Mouse (Mus musculus) embryo, embryonic 10 days (tissue): ENCODE measurements around the gene Ltk.

ENCODE experiments used
- DNase-seq: peaks from one replicate; pipeline ENCODE4 v3.0.0-alpha.2; 2015; ENCODE audit warnings: low spot score

Gene Ltk

DNA sequence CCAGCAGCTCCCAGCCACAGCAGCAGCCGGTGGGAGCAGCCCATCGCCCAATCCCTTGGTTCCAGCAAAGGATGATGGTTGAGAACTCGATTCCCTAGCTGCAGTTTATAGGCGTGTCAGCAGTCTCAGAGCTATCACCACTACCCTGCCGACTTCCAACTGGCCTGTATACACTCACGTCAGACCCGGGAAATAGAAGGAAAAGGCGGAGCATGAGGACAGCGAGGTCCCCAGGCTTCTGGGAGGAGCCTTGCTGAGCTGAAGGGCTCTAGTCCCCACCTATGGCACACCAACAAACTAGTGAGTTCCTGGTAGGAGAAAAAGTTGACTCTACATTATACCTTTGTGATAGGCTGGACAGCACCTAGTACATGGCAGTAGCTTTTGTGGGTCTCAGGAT, at the start of gene Ltk:
Gene Ltk, minus strand, starts transcription at position 181 of the 400 bp plus-strand sequence.
- DNase-seq, result no peak

DNA sequence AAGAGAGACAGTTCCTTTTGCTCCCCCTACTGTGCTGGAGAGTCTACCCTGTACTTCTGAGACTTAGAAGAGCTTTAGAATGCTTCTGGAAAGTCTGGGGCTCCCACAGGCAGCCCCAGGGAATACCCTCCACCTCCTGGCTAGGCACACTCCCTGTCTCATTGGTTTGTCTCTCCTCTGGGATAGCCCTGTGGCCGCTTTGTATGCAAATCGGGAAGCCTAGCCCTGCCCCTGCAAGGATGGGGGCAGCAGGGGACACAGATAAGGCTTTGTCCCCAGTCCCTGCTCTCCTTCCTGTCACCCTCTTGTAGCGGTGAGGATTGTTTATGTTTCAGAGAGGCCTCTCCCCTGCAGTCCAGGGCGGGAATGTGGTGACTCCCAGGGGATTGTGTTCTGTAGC, 48.6 kb upstream of the Ltk start:
- DNase-seq, result peak; percentile 22

DNA sequence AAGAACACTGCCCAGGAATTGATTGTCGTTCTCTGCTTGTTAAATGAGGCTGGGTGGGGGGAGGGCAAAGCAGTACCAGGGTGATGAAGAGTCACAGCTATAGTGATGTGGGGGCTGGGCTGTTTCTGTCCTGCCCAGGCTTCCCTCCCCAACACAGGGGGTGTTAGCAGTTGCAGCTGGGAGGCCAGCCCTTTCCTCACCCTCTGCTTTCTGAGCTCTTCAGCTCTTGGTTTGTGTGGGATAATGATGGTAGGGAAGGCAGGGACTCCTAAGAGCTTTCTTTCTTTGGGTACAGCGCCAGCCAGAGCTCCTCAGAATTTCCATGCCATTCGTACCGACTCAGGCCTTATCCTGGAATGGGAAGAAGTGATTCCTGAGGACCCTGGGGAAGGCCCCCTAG, 48.2 kb upstream of the Ltk start:
- no peak for DNase-seq

DNA sequence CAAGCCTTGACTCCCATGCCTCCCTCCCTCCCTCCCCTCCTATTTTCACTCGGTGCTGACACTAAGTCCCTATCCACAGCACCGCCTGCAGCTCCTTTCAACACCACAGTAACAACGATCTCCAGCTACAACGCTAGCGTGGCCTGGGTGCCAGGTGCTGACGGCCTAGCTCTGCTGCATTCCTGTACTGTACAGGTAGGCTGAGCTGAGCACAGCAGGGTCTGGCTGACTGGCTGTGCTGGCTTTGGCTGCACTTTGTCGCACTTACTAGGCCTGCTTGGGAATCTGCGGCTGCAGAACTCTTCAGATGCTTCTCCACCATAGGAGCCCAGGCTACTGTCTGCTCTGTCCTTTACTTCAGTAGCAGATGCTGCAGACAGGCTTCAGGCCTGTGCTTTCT, 45.3 kb upstream of the Ltk start:
- DNase-seq, result no peak

DNA sequence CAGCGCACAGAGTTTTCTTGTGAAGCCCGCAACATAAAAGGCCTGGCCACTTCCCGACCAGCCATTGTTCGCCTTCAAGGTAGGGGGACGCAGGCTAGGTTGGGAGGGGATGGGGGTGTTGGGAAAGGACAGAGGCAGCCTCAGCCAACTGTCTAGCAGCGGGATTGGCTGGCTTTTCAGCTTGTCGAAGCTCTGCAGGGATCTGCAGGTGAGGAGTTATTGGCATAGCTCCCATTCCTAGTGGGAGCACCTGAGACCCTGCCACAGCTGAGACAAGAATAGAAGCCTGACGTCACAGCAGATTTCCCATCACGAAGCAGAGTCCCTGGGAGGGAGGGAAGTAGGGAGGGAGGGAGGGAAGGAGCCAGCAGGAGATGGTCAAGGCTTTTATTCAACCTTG, 44.5 kb upstream of the Ltk start:
- DNase-seq, result no peak

DNA sequence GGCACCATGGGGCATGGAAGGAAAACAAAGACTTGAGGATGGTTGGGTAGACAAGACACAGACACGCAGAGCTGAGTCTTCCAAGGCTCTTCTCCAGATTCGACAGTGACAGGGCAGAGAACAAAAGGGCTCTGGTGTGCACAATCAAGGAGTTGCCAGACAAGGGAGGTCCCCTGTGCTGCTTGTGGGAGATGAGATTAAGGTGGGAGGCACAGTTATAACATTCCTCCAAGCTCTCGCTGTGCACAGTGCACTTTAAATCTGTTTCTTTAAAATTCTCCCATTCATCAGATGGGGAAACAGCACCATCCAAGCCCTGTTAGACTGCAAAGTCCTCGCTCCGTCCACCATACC, 44.0 kb upstream of the Ltk start:
- no peak for DNase-seq

DNA sequence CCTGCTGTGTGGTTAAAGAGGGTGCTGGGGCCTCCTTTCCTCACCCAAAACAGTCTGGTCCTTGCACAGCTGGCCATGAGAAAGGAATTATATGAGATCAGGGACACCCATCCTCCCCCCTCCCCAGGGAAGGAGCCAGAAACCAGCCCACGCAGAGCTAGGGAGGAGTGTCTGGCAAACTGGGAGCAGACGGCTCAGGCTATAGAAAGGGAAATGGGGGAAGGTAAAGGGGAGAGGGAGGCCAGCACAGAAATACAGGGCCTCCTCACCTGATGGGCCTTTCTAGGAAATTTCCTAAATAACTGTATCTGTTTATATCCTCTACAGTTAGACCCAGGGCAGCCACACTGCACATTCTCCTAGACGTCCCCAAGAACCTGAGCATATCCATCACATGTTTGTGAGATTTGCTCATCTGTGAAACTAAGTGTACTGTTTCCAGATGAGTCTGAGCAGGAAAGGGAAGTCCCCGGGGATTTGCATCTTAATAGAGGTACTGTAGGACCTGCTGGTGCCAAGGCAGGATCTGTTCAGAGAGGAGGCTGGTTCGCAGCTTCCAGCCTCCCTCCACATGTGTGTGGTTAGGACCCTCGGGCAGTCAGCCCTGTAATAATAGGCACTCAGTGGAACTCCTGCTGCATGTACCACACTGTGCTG, 43.5 kb upstream of the Ltk start:
- DNase-seq, result no peak

DNA sequence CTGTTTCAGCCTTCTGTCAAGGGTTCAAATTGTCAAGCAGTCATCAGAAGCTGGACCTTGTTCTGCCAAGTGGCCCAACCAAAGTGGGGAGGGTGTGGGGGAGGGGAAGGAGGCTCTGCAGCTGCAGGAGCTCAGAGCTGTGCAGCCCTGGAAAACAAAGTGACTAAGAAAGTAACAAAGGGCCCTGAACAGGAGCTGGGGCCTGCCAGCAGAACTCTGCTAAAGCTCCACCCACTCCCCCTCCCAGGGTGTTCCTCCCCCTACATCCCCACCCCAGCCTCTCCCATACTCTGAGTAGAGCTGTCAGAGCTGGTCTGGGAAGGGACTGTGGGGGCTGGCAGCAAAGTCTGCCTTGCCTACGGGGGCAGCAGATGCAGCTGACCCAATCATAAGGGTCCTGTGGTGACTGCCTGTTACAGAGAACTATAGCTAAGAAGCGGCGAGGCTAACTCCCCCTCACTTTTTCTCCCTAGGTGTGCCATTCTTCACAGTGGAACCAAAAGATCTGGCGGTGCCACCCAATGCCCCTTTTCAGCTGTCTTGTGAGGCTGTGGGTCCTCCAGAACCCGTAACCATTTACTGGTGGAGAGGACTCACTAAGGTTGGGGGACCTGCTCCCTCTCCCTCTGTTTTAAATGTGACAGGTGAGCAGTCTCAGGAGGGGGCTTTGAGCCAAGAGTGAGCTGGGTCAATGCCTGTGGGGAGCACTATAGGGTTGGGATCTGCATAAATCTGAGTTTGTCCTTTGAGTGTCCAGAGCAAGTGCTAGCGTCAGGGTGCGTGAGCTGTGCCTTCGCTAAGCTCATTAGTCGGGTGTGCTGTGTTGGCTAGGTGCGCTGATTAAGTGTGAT, 42.8 kb upstream of the Ltk start:
- DNase-seq, result peak; percentile 51

DNA sequence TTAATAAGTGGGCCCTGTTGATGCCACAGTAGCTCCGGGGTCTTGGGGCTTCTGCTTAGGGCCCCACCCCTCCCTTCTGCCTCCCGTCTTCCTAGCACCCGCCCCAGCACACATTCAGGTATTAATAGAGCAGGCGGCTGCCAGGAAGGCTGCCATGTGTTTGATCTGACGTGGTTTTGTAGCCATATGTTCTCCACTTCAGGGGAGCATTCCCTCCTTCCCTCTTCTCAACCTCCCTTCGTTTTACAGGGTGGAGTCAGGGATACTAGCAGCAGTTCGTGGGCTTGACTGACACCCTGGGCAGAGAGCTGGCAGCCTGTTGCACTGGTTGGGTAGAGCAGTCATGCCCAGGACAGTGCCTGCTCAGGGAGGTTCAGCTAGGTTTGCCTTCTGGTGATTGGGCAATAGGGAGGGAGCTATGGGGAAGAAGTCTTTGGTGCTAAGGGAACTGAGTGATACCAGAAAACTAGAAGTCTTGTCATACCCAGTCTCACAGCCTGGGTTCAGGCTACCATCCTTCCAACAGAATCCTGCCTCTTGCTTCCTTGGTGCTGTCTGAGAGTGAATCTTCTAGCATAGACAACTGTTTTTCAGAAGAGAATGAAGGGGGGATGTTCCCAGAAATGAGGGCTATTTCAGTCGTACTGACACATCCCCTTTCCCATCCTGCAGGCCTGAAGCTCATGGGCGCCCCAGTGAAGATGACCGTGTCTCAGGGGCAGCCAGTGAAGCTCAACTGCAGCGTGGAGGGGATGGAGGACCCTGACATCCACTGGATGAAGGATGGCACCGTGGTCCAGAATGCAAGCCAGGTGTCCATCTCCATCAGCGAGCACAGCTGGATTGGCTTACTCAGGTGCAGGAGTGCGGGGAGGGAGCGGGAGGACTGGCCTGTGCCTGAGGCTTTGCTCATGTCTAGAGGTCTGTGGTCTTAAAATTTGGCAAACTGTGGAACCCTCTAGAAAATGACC, 40.9 kb upstream of the Ltk start:
- no peak for DNase-seq

DNA sequence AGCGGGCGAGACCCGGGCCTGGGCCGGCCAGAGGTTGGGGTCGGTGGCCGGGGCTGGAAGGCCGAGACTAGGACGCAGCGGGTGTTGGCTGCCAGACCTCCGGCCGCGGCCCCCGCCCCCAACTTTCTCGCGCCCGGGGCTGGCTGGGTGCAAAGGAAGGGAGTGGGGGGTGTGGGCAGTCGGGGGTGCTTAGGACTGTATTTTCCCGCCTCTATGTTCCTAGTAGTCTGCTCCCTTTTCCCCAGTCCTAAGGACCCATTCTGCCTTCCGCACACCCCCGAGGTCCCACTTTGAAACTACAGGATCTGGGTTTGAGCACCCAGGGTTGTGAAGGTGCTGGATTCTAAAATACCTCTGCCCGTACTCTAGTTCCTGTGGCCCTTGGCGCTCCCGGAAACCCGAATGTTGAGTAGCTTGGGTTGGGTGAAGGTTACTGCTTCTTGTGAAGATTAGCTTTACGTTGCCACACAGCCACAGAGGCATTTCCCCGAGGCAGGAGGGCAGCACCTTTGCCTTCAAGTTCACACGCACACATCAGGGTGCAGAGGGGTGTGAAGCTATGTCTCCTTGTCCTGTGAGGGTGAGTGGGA, 39.8 kb upstream of the Ltk start:
- peak; percentile 27 for DNase-seq

DNA sequence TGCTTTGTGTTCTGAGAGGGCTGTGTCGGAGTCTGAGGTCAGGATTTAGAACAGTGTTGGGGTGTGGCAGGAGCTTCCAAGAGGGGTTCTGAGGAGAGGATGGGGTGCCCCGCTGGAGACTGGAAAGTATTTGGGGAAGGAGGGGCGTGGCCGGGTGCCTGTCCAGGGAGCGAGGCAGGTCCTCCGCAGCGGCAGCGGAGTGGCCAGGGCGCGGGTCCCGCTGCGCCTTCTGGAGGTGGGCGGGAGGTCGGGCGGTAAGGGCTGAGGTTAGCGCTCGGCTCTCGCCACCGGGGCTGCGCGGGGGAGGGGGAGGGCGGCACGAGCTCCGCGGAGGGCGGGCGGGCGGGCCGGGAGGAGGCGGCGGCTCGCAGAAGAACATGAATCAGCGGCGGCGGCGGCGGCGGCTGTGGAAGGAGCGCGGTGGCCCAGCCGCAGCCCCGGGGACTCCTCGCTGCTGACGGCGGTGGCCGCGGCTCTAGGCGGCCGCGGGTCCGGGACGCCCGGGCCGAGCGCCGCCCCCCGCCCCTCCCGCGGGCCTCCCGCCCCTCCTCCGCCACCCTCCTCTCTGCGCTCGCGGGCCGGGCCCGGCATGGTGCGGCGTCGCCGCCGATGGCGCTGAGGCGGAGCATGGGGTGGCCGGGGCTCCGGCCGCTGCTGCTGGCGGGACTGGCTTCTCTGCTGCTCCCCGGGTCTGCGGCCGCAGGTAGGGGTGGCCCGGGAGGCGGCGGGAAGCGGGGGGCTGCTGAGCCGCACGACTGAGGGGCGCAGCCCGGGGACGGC, 39.1 kb upstream of the Ltk start:
- peak; percentile 61 for DNase-seq

DNA sequence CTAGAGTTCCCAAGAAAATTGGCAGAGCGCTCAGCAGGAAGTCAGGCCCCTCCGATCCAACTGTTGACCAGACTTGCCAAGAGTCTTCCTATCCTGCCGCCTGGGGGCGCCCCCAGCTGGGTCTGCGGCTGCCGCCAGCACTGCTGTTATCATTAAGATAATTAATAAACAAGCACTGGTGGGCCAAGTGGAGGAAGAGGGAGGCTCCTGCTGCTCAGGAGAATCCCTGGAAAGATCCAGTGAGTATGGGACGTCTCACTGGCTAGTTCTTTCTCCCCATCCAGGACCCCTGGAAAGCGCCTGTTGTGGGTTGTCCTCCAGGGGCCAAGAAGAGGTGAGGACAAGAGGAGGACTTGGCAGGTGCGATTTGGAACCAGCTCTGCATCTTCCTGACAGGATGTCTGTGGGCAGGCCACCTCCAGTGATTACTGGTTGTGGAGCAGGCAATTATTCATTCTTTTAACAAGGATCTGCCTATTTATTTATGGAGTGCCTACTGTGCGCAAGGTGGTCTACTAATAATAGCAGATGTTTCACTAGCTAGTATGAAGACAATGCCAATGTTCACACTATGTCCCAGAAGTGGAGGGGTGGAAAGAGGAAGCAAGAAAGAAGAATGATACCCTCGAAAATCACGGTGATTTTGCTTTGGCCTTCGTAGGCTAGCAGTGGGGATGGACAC, 38.2 kb upstream of the Ltk start:
- DNase-seq, result peak; percentile 56

DNA sequence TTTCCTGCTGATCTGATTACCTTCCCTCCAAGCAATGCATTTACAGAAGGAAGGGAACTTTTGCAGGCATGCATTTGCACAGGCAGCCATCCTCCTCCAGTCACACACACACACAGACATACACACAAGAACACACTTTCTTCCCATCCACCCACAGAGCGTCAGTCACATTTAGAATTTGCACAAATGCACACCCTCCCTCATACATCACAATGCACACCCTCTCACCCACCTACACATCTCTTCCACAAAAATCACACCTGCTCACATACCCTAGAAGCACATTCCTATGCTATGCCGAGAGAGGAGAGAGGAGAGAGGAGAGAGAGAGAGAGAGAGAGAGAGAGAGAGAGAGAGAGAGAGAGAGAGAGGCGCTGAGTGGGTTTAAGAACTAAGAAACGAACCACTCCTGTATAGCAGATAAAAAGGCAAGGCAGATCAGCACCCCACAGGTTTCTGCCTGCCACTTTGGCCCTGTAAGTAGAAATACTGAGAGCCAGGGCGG, 37.1 kb upstream of the Ltk start, which contains the start of gene Tyro3:
Gene Tyro3, plus strand, starts transcription at position 455 of the 505 bp plus-strand sequence.
- DNase-seq, result no peak

DNA sequence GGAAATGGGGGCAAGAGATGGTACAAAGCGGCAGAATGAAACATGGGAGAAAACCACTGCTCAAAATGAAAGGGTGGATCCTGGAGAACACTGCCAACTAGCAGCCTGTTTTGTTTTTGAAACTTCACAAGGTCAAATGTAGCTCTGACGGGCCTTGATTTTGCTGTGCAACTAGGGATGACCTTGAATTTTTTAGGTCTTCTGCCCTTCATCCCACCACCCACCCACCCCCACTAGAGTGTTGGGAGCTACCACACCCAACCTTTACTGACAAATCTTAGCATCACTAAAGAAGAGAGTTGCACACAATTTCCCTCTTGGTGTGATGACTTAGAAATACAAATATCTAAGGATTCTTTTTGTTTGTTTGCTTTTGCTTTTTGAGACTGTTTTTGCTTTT, 29.8 kb upstream of the Ltk start:
- no peak for DNase-seq

DNA sequence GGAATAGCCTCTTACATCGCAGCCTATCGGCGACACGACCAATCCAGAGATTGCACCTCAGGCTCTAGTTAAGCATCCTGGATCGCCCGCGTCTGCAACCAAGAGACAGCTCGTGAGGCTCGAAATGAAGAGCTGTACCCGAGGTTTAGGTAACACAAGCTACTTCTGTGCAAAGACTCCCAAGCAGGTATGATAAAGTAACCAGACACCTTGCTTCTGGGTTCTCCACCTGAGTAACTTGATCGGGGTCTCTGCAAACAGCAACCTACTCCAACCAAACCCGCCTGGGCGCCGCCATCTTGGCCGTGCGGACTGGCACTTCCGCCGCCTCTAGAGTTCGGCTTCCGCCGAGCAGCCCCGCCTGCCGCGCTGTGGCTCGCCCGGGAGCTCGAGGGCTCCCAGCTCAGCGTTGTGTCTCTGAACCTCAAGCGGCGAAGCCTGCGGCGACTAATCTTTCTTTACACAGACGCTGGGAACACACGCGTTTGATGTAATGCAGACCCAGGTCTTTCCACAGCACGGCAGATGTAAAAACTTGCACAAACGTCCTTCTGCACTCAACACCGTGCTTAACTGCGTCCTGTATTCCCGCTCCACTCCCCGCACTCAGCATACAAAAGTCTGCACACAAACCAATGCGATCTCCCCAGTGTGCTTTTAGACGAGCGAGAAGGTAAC, 27.1 kb upstream of the Ltk start, which contains the start of gene Rpap1:
Gene Rpap1, minus strand, starts transcription at position 332 of the 678 bp plus-strand sequence.
- DNase-seq, result peak; percentile 89

DNA sequence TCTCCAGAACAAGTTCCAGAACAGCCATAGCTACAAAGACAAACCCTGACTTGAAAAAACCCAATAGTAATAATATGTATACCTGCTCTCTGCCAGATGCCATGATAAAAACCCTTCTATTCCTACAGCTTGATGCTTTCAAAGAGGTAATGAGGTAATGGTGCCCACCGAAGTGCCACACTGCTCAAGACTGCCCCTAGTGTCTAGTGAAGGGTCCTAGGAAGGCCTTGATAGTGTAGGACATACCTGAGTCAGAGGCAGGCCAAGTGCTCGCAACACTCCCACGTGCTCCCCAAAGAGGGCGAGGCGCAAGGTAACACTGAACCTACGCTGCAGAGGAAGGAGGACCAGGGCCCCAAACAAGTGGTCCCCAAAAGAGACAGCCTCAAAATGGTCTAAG, 7.0 kb upstream of the Ltk start:
- peak; percentile 15 for DNase-seq

DNA sequence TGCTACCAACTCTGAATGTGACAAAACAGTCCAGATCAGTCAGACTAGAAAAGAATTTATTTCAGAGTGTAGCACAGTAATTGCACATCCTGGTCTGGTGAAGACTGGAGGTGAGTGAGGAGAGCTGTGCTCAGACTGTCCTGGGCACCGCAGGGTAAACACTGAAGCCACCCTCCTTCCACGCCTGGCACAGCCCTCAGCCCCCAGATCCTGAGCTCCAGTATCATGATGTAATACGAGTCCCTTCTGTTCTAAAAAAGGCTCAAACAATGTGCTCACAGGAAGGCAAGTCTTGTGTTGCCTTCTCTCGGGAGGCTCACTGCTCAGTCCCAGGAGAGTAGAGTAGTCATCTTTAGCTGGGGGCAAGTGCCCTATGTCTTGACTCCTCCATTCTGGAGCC, 3.7 kb upstream of the Ltk start:
- no peak for DNase-seq

DNA sequence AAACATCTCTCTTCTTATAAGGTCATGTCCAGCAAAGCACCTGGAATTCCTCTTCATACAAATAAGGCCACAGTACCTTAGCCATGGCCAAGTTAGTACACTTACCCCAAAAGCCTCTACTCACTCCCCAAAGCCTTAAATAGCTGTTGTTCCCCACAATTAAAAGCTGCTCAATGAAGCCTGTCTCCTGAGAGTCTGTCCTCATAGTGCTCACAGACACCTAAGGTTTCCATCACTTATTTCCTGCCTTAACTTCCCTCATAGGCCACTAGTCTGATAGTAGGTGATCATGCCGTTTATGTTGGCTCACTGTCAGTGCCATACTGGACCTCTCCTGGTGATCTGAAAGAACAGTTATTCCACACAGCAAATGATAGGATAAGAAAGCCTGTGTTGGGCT, 2.0 kb upstream of the Ltk start:
- no peak for DNase-seq
